Mouse (Mus musculus): ENCODE data around the gene Ccdc110. TPM values are rescaled to one million over a fixed set of nuclear protein-coding genes. Genes with fewer than 3 reads are reported as not detected.

The Ccdc110 gene
- polyA plus RNA-seq, 1 experiment from 2014 or later, result 0.11 TPM

DNA sequence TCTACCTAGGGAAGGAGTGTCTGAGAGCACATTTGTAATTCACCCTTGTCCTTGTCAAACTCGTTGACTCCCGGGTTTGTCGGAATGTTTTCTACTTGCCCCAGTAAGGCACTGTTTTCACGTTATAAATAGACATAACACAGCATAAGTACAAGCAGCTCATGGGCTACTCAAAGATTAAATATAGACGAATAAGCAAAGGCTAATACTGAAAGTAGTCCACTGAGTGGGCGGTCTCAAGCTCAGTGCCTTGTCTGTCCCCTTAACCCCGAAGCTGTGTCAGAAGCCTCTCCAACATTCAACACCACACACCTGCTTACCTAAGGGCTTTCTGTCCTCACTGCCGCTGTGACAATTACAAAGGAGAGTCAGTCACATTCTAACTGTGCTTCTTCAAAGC, 32.8 kb upstream of the Ccdc110 start:
- ATAC-seq (ENCODE audit: low FRiP score, low TSS enrichment) (no peak), DNase-seq (ENCODE audit: low spot score) (no peak)
- Histone ChIP-seq H3K4me2 (replicated peaks; ENCODE audit: low read depth) (no peak overlapping the region), H3K4me3 (ENCODE audit: low read depth, low read length) (no peak overlapping the region), H3K27ac (replicated peaks) (no peak overlapping the region), H3K27me3 (ENCODE audit: control insufficient read depth, insufficient read depth, low read length) (no peaks in the 10 kb centered on the region), H3K4me1 (replicated peaks; ENCODE audit: control insufficient read depth, insufficient read depth) (no peaks in the 10 kb centered on the region), H3K36me3 (ENCODE audit: control insufficient read depth, insufficient read depth, low read length) (no peaks in the 10 kb centered on the region), H3K9ac (ENCODE audit: low read length) (no peak overlapping the region), H3K9me3 (ENCODE audit: control insufficient read depth, low read length) (no peaks in the 10 kb centered on the region)
- TF ChIP-seq EP300 (optimal IDR thresholded peaks at IDR 0.05), result no peak
- no peak for TF ChIP-seq CTCF (IDR thresholded peaks at IDR 0.05; ENCODE audit: low read depth)
- 76% methylated on average over 8 of the region's 8 CpGs for WGBS

DNA sequence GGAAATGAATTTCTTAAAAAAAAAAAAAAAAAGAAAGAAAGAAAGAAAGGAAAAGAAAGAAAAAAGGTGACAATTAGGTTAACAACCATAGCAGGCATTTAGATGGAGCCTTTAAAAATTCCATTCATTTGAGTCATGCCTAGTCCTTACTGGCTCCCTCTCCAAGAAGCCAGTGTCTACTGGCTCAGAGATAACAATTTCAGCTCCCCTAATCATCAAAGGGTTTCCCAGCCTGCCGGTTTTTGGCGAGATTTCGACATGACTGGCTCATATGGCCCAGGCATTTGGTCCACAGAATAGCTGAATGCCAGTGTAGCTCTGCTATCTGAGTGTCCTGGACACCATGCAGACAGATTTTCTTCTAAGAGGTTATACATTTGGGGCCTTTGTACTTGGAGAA, 30.8 kb upstream of the Ccdc110 start:
- H3K9me3 ChIP-seq (ENCODE audit: control insufficient read depth, low read length), result no peaks in the 10 kb centered on the region

DNA sequence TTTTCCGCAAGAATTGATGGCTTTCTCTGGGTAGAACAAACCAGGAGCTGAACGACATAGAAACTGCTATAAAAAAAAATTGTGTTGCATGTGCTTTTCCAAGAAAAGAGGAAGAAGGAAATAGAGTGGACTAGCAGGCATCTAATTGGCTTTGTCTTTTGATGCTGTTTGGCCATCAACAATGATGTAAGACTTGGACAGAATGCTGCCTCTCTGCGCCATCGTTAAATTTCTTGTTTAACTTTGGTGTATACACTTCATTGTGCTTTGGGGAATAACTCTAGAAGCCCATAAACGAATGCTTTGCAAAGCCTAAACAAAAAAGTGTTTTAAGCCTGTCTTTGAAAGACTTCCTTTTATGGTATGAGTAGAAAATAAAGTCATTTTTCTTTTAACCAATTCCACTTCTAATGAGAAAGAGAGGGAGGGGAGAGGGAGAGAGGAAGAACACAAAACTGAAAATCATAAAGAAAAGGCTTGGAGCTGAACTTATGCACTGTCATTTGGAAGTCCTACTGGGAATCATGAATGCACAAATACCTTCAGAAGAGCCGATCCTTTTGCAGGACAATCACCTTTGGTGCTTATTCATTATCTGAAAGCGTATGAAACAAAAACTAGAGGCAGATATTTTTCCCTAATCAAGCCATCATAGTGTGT, 28.7 kb upstream of the Ccdc110 start:
- Histone ChIP-seq H3K36me3 (ENCODE audit: control insufficient read depth, insufficient read depth, low read length) (no peaks in the 10 kb centered on the region), H3K27ac (replicated peaks) (no peak overlapping the region), H3K4me3 (ENCODE audit: low read depth, low read length) (no peak overlapping the region), H3K27me3 (ENCODE audit: control insufficient read depth, insufficient read depth, low read length) (no peaks in the 10 kb centered on the region), H3K9ac (ENCODE audit: low read length) (no peak overlapping the region), H3K4me2 (replicated peaks; ENCODE audit: low read depth) (no peak overlapping the region), H3K4me1 (replicated peaks; ENCODE audit: control insufficient read depth, insufficient read depth) (no peaks in the 10 kb centered on the region), H3K9me3 (ENCODE audit: control insufficient read depth, low read length) (no peaks in the 10 kb centered on the region)
- DNase-seq (ENCODE audit: low spot score) (no peak), ATAC-seq (ENCODE audit: low FRiP score, low TSS enrichment) (no peak; the same call in 1 of the 2 replicates)
- WGBS, result 60% methylated on average over 7 of the region's 7 CpGs
- TF ChIP-seq CTCF (IDR thresholded peaks at IDR 0.05; ENCODE audit: low read depth) (no peak), EP300 (optimal IDR thresholded peaks at IDR 0.05) (no peak)

More for the DNA sequence above, 30.8 kb upstream of the Ccdc110 start:
- H3K27ac ChIP-seq (replicated peaks), result no peak overlapping the region
- no peaks in the 10 kb centered on the region for H3K4me1 ChIP-seq (replicated peaks; ENCODE audit: control insufficient read depth, insufficient read depth)
- WGBS, result 21% methylated on average over 3 of the region's 3 CpGs
- H3K4me2 ChIP-seq (replicated peaks; ENCODE audit: low read depth), result no peak overlapping the region
- H3K9ac ChIP-seq (ENCODE audit: low read length), result no peak overlapping the region
- no peak for ATAC-seq (ENCODE audit: low FRiP score, low TSS enrichment)
- TF ChIP-seq CTCF (IDR thresholded peaks at IDR 0.05; ENCODE audit: low read depth) (no peak), EP300 (optimal IDR thresholded peaks at IDR 0.05) (no peak)
- no peaks in the 10 kb centered on the region for H3K27me3 ChIP-seq (ENCODE audit: control insufficient read depth, insufficient read depth, low read length)
- H3K4me3 ChIP-seq (ENCODE audit: low read depth, low read length), result no peak overlapping the region
- no peak for DNase-seq (ENCODE audit: low spot score)
- H3K36me3 ChIP-seq (ENCODE audit: control insufficient read depth, insufficient read depth, low read length), result no peaks in the 10 kb centered on the region

DNA sequence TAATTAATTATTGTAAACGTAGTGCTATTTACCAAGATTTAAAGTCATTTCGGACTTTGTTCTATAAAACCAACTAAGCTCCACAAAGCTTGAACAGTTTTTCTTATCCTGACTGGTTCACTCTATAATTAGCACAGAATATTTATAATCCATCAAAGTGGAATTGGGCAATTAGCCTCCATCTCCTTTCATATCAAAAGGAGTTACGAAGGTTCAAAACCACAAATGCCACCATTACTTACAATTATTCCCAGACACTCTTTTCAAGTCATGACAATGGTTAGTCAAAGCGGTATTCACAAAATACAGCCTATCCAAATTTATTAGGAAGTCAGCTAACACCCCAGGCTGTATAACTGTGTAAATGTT, 28.2 kb upstream of the Ccdc110 start:
- no peak overlapping the region for H3K27ac ChIP-seq (replicated peaks)
- DNase-seq (ENCODE audit: low spot score) (no peak), ATAC-seq (ENCODE audit: low FRiP score, low TSS enrichment) (no peak)
- no peak overlapping the region for H3K9ac ChIP-seq (ENCODE audit: low read length)
- no peak for TF ChIP-seq CTCF (IDR thresholded peaks at IDR 0.05; ENCODE audit: low read depth)
- no peak for TF ChIP-seq EP300 (optimal IDR thresholded peaks at IDR 0.05)
- no peak overlapping the region for H3K4me2 ChIP-seq (replicated peaks; ENCODE audit: low read depth)
- H3K4me3 ChIP-seq (ENCODE audit: low read depth, low read length), result no peak overlapping the region
- no peaks in the 10 kb centered on the region for H3K4me1 ChIP-seq (replicated peaks; ENCODE audit: control insufficient read depth, insufficient read depth)
- H3K27me3 ChIP-seq (ENCODE audit: control insufficient read depth, insufficient read depth, low read length), result no peaks in the 10 kb centered on the region
- H3K9me3 ChIP-seq (ENCODE audit: control insufficient read depth, low read length), result no peaks in the 10 kb centered on the region
- H3K36me3 ChIP-seq (ENCODE audit: control insufficient read depth, insufficient read depth, low read length), result no peaks in the 10 kb centered on the region
- 71% methylated on average over 4 of the region's 4 CpGs for WGBS

DNA sequence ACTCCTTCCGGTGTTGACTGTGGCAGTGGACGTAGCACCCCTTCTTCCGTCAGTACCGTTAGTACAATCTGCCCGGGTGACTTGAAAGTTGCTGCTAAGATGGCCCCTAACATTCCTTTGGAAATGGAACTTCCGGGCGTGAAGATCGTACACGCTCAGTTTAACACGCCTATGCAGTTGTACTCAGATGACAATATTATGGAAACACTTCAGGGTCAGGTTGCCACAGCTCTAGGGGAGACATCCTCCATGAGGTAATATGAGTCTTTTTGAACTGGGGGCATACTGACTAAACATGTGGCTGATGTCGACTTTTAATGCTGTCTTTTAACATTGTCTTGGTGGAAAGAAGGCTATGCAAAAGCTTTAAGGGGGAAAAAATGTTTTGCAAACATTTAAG, 20.7 kb upstream of the Ccdc110 start:
- H3K9me3 ChIP-seq (ENCODE audit: control insufficient read depth, low read length), result no peaks in the 10 kb centered on the region
- WGBS, result 84% methylated on average over 11 of the region's 11 CpGs
- H3K9ac ChIP-seq (ENCODE audit: low read length), result no peak overlapping the region
- DNase-seq (ENCODE audit: low spot score), result no peak
- H3K4me3 ChIP-seq (ENCODE audit: low read depth, low read length), result no peak overlapping the region
- H3K36me3 ChIP-seq (ENCODE audit: control insufficient read depth, insufficient read depth, low read length), result no peaks in the 10 kb centered on the region
- no peak overlapping the region for H3K27ac ChIP-seq (replicated peaks)
- TF ChIP-seq CTCF (IDR thresholded peaks at IDR 0.05; ENCODE audit: low read depth) (no peak), EP300 (optimal IDR thresholded peaks at IDR 0.05) (no peak)
- no peaks in the 10 kb centered on the region for H3K27me3 ChIP-seq (ENCODE audit: control insufficient read depth, insufficient read depth, low read length)
- H3K4me1 ChIP-seq (replicated peaks; ENCODE audit: control insufficient read depth, insufficient read depth), result no peaks in the 10 kb centered on the region
- no peak for ATAC-seq (ENCODE audit: low FRiP score, low TSS enrichment)
- H3K4me2 ChIP-seq (replicated peaks; ENCODE audit: low read depth), result no peak overlapping the region

DNA sequence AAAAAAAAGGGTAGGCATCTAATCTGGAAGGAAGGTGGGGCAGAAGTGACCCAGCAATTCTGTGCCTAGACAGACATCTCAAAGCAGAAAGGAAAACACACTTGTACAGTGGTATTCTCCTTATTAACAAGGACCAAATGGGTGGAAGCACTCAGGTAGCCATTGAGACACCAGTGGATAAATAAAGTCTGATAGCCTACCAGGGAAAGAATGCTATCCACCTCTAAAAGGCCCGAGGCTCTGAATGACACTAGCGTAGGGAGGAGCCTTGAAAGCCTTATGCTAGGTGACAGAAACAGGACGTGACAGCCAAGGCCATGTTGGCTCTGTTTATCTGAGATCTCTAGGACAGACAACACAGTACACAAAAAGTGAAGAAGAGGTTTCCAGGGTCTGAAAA, 17.9 kb upstream of the Ccdc110 start:
- Histone ChIP-seq H3K36me3 (ENCODE audit: control insufficient read depth, insufficient read depth, low read length) (no peaks in the 10 kb centered on the region), H3K4me1 (replicated peaks; ENCODE audit: control insufficient read depth, insufficient read depth) (no peaks in the 10 kb centered on the region), H3K27ac (replicated peaks) (no peak overlapping the region; the same call in 1 of the 2 replicates), H3K27me3 (ENCODE audit: control insufficient read depth, insufficient read depth, low read length) (no peaks in the 10 kb centered on the region), H3K4me3 (ENCODE audit: low read depth, low read length) (no peak overlapping the region), H3K9me3 (ENCODE audit: control insufficient read depth, low read length) (no peaks in the 10 kb centered on the region), H3K4me2 (replicated peaks; ENCODE audit: low read depth) (no peak overlapping the region), H3K9ac (ENCODE audit: low read length) (no peak overlapping the region)
- ATAC-seq (ENCODE audit: low FRiP score, low TSS enrichment) (no peak), DNase-seq (ENCODE audit: low spot score) (no peak)
- 76% methylated on average over 3 of the region's 3 CpGs for WGBS
- TF ChIP-seq EP300 (optimal IDR thresholded peaks at IDR 0.05) (no peak), CTCF (IDR thresholded peaks at IDR 0.05; ENCODE audit: low read depth) (no peak)
